Mouse (Mus musculus) adrenal gland, postnatal 25 days (tissue): ENCODE data around the gene Magi1. TPM values are rescaled to one million over a fixed set of nuclear protein-coding genes. Genes with fewer than 3 reads are reported as not detected.

Source experiments
- DNase-seq: peaks from one replicate; pipeline ENCODE4 v3.0.0; 2021; ENCODE audit warnings: mixed read lengths
- total RNA-seq: library from RNA; stranded (reverse); gene quantifications from 2 replicates; pipeline ENCODE4 v1.2.3, GENCODE M21; 2021

Gene Magi1
- total RNA-seq, 1 experiment from 2014 or later: 13.0 TPM

DNA sequence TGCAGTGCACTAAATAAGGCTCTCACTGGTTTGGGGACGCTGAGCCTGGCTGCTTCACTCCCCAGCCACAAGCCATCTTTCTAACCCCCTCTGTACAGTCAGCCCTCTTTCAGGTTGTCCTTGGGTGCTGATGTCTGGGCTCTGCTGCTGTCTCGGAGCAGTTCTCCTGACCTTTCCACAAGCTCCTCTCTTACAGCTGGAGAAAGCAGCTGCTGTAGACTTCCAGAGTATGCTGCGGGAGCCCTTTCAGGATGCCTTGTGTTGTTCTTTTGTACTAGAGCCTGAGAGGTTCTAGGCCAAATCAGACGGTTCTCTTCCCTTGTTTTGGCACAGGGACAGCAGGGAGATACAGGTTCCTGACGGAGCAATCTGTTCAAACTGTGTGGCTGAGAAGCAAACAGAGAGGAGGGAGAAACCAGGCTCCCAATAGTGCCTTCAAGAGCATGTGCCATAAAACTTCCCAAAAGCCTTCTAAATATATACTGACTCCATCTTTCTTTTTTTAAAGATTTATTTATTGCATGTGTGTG is 478.2 kb downstream of the Magi1 start:
- DNase-seq: peak; percentile 2

DNA sequence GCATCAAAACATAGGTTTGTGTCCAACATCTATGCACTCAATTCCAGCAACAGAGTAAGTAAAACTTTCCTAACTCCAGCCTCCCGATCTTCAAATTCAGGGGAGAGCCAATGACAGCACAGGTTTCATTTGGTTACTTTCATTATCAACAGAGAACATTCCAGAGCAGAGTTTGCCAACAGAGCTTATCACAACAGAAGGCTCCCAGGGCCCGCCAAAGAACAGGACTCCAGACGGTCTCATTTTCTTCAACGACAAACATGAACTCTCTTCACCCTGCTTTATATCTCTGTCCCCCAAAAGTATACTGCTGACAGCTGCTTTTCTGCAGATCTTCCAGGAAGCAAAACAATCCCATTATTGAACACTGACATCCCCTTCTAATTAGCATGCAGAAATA is 481.3 kb downstream of the Magi1 start:
- DNase-seq: no peak

DNA sequence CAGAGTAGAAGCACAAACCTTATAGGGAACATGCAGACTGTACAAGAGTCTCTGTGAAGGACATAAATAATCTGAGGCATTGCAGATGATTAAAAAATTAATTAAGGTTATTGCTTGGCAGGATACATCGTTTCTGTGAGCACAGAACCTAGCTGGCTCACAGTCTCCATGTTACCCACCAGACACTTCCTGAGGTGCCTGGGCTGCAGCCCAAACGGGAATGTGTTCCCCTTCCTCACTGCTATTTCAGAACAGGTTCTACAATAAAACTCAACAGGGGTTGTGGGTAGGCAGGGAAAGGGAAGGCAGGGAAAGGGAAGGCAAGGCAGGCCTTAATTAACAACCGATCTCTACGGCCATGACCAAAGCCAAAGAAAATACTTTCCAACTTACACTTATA is 483.3 kb downstream of the Magi1 start:
- no peak for DNase-seq

DNA sequence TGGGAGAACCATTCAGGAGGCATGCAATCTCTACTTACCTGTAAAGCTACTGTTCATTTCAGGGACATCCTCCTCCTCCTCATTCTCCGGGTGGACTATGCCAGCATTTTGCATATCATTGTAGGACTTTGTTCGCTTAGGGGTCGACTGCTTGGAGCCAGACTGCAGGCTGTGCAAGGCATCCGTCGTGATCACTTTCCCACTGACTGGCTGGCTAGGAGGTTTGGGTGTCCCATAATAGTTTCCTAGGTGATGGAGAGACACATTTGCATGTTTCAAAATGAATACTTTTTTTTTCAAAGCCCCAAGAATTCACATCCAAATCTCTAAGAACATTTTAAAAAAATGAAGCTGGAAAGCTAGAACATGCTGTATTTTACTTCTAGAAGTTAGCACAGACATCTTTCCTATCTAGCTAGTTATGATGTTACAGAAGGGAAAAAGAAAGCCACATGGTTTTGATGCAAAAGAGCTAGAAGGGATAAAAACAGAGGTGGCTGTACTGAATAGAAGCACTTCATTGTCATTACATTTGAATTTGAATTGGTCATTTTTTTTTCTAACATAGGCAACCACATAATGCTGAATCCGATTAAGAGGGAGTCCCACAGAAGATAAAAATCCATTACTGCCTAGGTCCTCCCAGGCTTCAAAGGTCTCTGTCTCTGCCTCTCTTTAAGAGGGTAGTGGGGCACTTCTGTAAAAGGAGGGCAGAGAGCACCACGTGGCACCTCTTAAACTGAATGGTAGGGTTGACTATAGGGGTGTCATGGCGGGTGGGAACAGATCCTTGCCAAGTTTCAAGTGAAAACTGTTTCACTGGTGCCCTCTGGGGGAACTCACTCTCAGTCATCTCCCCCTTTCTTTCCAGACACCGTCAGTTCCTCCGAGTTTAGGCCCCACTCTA is 491.2 kb downstream of the Magi1 start:
- DNase-seq: no peak

- DNase-seq: no peak
These were observed 494.0 kb downstream of the Magi1 start for GRCm38 (mm10) chr6:93789721-93790120.

- DNase-seq: no peak
These were observed 496.7 kb downstream of the Magi1 start for GRCm38 (mm10) chr6:93787042-93787441.

- DNase-seq: no peak
These were observed 497.5 kb downstream of the Magi1 start for GRCm38 (mm10) chr6:93786220-93786619.

- DNase-seq: no peak
These were observed 512.6 kb downstream of the Magi1 start for GRCm38 (mm10) chr6:93771081-93771480.

DNA sequence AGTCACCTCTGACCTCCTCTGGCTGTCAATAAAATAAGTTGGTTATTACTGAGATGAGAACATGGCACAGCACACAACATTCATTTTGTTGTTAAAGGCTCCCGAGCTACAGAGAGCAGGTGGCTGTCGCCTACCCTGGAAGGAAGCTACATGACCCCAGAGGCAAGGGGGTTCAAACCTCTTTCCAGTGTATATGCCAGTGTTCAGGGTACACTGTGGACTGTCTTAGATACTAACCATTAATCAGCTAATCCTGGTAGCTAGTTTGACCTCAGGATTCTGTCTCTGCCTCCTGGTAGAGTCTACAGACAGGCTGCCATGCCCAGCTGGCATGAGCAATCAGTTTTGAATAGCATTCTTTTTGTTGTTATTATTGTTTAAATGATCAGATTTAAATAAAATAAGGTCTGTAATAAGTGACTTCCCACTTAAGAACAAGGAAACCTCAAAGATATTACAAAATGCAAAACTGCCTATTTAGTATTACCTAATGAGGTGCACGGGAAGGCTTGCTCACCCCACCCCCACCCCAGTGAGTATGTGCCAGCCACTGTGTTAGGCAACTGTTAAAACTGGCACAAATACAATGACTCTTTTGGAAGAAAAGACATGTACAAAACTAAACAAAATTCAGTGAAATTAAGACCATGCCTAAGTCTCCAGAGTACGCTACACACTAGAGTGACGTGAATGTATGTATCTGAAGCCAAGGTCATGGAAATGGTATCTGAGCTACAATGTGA is 513.3 kb downstream of the Magi1 start:
- DNase-seq: no peak

DNA sequence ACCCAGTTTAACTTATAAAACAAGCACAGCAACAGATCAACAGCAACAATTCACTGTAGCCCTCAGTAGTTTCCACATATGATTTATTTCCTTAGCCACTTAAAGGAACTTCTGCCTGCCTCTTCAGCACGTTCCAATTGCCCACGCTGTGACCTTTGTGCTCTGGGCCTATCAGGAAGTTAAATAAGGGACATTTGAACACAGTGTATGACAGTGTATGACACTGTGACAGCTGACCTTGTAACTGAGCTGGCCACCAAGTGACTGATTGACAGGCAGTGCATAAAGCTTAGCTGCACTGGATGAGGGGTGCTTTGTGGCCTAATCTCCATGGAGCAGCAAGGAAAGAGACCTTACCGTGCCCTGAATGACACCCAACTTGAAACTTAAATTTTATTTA is 525.6 kb downstream of the Magi1 start:
- DNase-seq: no peak

DNA sequence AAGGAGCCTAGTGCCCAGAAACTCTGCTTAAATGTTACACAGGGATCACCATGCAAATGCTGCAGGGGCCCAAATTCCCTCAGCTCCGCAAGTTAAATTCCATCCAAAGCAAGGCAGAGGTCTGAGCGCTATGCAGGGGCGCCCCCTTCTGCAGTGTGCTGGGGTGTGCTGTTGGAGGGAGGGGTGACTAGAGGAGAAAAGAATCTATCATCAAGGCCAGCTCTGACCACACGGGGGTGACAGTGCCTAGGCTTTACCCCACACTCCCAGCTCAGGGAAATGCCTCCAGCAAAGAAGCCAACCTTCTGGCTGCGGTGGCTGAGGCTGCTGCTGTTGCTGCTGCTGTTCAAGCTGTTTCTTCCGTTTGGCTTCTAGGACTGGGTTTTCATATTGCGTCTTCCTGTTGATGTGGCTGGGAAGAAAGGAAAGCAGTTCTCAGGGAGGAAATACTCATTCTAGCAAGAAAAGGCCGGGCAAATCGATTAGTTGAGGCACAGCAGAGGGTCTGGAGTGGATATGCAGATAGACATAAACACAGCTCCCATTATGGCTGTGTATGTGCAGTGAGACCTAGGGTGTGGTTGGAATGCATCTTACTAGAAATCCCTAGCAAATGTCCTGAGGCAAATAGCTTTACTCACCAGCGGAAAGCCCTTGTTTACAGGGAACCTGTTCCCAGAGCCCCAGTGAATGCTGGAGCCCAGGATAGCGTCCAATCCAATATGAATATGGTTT is 526.2 kb downstream of the Magi1 start:
- DNase-seq: peak; percentile 79

DNA sequence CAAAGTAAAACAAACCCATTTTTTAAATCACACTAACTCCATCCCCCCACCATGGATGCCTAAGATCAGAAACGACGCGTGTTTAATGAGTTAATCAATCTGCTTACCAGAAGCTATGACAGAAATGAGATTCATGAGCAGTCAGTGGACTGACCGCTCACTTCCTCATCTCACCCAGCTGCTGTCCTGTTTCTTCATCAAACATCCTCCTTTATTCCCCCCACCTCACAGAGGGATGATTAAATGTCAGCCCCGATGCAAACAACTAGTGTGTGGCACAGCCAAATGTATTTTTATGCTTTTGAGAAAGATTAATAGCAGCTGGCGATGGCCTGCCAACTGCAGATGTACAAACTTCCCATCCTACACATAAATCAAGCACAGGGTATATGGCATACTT is 540.6 kb downstream of the Magi1 start:
- no peak for DNase-seq

- DNase-seq: no peak
These were observed 543.9 kb downstream of the Magi1 start for GRCm38 (mm10) chr6:93739786-93740185.

GRCm38 (mm10) chr6:93737083-93737482 is 546.6 kb downstream of the Magi1 start:
- no peak for DNase-seq

DNA sequence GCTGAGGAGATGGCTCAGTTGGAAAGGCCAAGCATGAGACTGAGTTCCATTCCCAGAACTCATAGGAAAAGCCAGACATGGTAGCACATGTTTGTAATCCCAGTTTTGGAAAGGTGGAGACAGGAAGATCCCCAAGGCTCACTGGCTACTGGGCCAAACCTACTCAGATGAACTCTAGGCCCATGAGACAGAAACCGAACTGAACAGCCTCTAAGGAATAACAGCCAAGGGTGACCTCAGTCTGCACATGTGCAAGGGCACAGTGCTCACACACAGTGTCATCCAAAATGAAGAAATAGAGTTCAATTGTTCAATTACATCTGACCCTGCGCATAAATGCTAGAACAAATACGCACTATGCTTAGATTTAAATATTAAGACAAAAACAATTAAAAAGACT is 547.6 kb downstream of the Magi1 start:
- DNase-seq: no peak

DNA sequence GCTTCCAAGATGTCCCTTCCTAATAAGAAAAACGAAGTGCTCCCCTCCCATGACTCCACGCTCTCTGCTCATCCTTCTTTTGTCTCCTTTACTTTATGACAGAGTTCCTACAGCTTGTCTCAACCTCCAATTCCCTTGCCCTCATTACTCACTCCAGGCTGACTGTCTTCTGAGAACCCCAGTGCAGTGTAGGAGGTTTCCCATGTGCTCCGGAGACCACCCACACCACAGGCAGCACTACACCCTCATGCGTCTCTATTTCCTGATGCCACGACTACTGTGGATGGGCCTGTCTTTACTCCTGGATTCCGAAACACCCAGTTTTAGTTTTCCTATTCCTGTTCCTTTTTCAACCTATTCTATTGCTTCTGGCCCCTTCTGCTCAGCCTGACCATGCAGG is 549.9 kb downstream of the Magi1 start:
- no peak for DNase-seq

DNA sequence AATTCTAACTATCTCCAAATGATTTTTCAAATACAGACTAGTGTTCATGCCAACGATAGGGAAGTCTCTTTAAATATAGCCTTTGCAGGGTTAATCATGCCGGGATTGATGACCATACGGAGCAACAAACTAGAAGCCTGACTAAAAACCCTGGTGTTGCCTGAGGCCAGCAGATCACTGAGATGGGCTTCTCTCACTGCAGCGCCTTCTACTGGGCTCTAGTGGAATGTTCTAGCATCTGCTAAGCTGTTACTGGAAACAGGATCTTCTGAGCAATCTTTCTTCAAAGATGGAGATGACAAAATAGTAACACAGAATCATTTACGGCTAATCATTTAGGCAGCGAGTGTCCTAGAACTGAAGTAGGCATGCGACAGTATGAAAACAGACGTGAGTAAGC is 554.0 kb downstream of the Magi1 start:
- DNase-seq: no peak

GRCm38 (mm10) chr6:93728791-93729190 is 554.9 kb downstream of the Magi1 start:
- DNase-seq: no peak

DNA sequence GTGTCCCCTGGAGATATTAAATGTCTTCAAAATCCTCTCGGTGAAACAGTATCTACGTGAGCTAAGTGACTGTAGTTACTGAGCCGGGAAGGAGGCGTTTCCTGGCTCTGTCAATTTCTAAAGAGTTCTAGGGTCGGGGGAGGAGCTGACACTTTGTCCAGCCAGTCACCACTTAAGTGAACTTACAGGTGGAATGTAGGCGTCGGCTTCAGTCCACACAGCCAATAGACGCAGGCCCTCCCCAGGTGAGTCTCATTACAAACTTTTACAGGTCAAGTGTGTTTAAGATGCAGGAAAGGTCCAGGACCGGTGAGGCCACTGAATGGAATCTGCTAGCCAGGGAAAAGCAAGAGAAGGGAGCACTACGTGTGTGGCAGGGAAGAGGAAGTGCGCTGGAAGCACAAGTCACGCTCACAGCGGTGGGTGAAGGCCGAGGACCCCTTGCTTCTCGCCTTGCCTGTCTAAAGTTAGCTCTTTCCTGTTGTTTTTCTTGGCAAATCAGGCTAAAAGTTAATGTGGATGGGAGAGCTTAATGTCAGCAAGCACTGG is 556.0 kb downstream of the Magi1 start:
- DNase-seq: no peak

- peak; percentile 26 for DNase-seq
These were observed 556.8 kb downstream of the Magi1 start for GRCm38 (mm10) chr6:93726829-93727455.

- no peak for DNase-seq
These were observed 557.6 kb downstream of the Magi1 start for GRCm38 (mm10) chr6:93726121-93726520.

- DNase-seq: no peak
These were observed 559.0 kb downstream of the Magi1 start for GRCm38 (mm10) chr6:93724749-93725148.
